Mouse (Mus musculus) kidney, embryonic 15.5 days (tissue): ENCODE results near the gene Selplg. TPM values are rescaled to one million over a fixed set of nuclear protein-coding genes. Genes with fewer than 3 reads are reported as not detected.
"Not testable (repeated sequence)": the region's sequence is repeated elsewhere in the genome, so short reads cannot be mapped to it uniquely, and the experiment has no call there.

Source experiments
- ATAC-seq: fragments of 200-750 bp; cut with Nextera tagmentation; replicated peaks from 2 replicates; pipeline ENCODE4 v1.8.0; 2017; ENCODE audit warnings: moderate TSS enrichment; ENCODE audit not compliant: low FRiP score
- H3K27ac ChIP-seq: fragments of 300-500 bp; sonication (generic); 2 replicates; pipeline ENCODE4 v1.5.1; 2015; ENCODE audit warnings: mild to moderate bottlenecking, inconsistent platforms
- H3K27me3 ChIP-seq: fragments of 300-500 bp; sonication (generic); 2 replicates; pipeline ENCODE4 v1.6.1; 2015; ENCODE audit warnings: inconsistent platforms
- H3K36me3 ChIP-seq: fragments of 300-500 bp; sonication (generic); 2 replicates; pipeline ENCODE4 v1.6.1; 2015; ENCODE audit warnings: inconsistent platforms
- H3K4me1 ChIP-seq: fragments of 300-500 bp; sonication (generic); 2 replicates; pipeline ENCODE4 v1.6.1; 2015; ENCODE audit warnings: inconsistent platforms
- H3K4me2 ChIP-seq: fragments of 300-500 bp; sonication (generic); 2 replicates; pipeline ENCODE4 v1.6.1; 2015; ENCODE audit warnings: moderate library complexity, mild to moderate bottlenecking, inconsistent platforms
- H3K4me3 ChIP-seq: fragments of 300-500 bp; sonication (generic); replicated peaks from 2 replicates; pipeline ENCODE4 v1.5.1; 2015; ENCODE audit warnings: mild to moderate bottlenecking, inconsistent platforms
- H3K9ac ChIP-seq: fragments of 300-500 bp; sonication (generic); 2 replicates; pipeline ENCODE4 v1.6.1; 2015; ENCODE audit warnings: mild to moderate bottlenecking, inconsistent platforms
- H3K9me3 ChIP-seq: fragments of 300-500 bp; sonication (generic); replicated peaks from 2 replicates; pipeline ENCODE4 v1.6.1; 2016; ENCODE audit warnings: inconsistent platforms
- WGBS: fragments of 180-500 bp; shearing (Covaris S2); methylation state at CpG from one replicate; pipeline ENCODE4 v1.1.7; 2015; ENCODE audit warnings: mixed read lengths; 5-methylcytosine and 5-hydroxymethylcytosine counted together
- polyA plus RNA-seq: library from polyadenylated mRNA; unstranded; fragments of >200 nt; fragmentation: Nextera tagmentation; extraction: Ambion mirVana; gene quantifications from 2 replicates; pipeline ENCODE4 v1.2.1, GENCODE M21; 2015

The Selplg gene
- polyA plus RNA-seq, 1 experiment from 2014 or later, result 2.2 TPM

GRCm38 (mm10) chr5:113799691-113800090 lies 32.8 kb downstream of the Selplg start:
- H3K9ac ChIP-seq, result peak overlapping the region; percentile 33; the same call in 1 of the 2 replicates
- H3K4me2 ChIP-seq, result peak overlapping the region; percentile 55
- peaks cover 55% of the 10 kb centered on the region for H3K4me1 ChIP-seq
- no peak for ATAC-seq
- WGBS, result 42% methylated on average over 5 of the region's 5 CpGs
- peak overlapping the region; percentile 82 for H3K27ac ChIP-seq
- H3K36me3 ChIP-seq, result 0 out of 2 replicates have a peak, but pooled peaks cover 1% of the 10 kb centered on the region
- H3K27me3 ChIP-seq, result peaks cover 4% of the 10 kb centered on the region; the same call in 1 of the 2 replicates
- H3K4me3 ChIP-seq, result peak overlapping the region; percentile 48
- H3K9me3 ChIP-seq, result no peaks in the 10 kb centered on the region

DNA sequence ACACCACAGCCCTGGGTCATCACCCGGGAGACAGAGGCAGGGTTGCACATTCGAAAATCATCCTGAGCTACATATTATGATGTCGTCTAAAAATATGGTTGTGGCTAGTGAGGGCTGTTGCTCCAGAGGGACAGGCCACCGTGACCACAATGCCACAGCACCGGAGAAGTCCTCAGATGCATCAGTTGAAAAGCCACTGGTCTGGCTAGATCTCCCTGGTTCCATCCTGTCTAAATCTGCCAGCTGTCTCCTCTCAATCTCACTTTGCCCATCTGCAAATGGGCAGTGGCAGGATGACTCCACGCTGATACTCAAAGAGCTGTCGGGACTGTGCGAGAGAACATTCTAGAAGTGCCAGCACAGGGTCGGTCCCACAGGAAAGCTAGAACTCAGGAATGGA lies 33.9 kb downstream of the Selplg start:
- ATAC-seq, result no peak
- peak overlapping the region; percentile 55 for H3K4me2 ChIP-seq
- H3K36me3 ChIP-seq, result peaks cover 5% of the 10 kb centered on the region; the same call in 1 of the 2 replicates
- peaks cover 4% of the 10 kb centered on the region; the same call in 1 of the 2 replicates for H3K27me3 ChIP-seq
- no peak overlapping the region for H3K27ac ChIP-seq
- H3K9ac ChIP-seq, result no peak overlapping the region
- H3K4me3 ChIP-seq, result peak overlapping the region; percentile 48; the same call in 1 of the 2 replicates
- H3K9me3 ChIP-seq, result no peaks in the 10 kb centered on the region
- 66% methylated on average over 9 of the region's 9 CpGs for WGBS
- H3K4me1 ChIP-seq, result peaks cover 55% of the 10 kb centered on the region

DNA sequence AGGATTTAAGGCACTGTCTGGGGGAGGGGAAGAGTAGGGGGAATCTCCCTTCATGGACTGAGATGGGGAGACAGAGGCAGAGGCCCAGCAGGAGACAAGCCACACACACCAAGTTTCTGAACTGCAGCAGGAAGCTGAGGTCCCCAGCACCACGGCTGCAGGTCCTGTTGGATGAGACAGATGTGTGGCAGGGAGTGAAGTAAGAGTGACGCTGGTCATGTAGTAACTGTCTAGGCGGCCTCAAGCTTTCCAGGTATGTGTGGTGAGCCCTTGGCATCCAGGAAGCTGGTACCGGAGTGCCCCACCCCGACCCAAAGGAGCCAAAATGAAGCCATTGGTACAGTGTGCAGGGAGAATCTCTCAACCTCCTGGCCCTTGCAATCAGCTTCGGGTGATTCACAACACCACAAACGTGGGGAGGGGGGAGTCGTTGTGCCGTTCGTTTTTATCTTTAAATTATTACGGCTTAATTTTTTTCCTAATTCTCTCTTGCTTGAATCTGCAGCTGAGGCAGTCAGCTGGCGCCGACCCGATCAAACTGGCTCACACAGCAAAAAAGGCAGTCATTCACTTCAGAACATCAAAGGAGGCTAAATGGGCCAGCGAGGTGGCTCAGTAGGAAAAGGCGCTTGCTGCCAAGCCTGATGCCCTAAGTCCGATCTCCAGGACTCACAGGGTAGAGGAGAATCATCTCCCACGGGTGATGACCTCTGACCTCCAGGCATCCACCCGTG lies 35.1 kb downstream of the Selplg start:
- Histone ChIP-seq H3K9ac (no peak overlapping the region), H3K27ac (peak overlapping the region; percentile 76), H3K4me3 (peak overlapping the region; percentile 19), H3K4me2 (peak overlapping the region; percentile 55), H3K9me3 (no peaks in the 10 kb centered on the region), H3K36me3 (peaks cover 5% of the 10 kb centered on the region; the same call in 1 of the 2 replicates), H3K27me3 (peaks cover 4% of the 10 kb centered on the region; the same call in 1 of the 2 replicates), H3K4me1 (peaks cover 58% of the 10 kb centered on the region)
- 11% methylated on average over 19 of the region's 19 CpGs for WGBS
- ATAC-seq, result no peak

DNA sequence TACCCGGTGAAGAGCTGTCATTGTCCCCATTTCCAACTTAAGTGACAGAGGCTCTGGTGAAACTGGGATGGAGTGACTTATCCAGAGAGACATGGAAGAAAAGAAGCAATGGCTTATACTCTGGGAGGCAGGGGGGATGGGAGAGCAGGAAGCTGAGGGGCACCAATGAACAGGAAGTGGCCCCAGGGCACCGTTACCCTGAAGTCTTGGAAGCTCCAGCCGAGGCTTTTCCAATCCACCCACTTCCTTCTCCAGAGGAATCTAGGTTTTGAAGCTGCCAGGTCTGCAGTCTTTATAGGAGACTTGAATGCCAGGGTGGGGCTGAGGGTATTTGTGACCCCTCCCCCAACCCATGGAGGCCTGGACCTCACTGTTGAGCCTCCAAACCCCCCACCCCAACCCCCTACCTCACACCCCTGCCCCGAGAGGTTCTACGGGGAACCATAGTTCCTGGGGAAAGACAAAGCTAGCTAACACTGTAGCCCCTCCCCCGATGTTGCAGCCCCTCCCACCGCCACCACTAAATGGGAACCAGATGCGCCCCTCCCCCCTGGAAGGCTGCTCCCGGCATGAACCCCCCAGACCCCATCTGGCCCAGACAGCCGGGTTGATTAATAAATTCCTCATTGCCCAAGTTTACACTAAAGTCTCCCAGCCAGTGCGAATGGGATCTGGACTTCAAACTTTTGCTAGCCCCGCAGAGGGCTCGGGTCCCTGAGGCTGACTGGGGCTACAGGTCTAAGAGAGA lies 35.9 kb downstream of the Selplg start:
- peak; percentile 20; the same call in 1 of the 2 replicates for ATAC-seq
- Histone ChIP-seq H3K4me3 (peak overlapping the region; percentile 19), H3K27me3 (peaks cover 4% of the 10 kb centered on the region; the same call in 1 of the 2 replicates), H3K27ac (peak overlapping the region; percentile 76), H3K9ac (no peak overlapping the region), H3K4me1 (peaks cover 66% of the 10 kb centered on the region), H3K4me2 (peak overlapping the region; percentile 55), H3K36me3 (peaks cover 5% of the 10 kb centered on the region; the same call in 1 of the 2 replicates), H3K9me3 (no peaks in the 10 kb centered on the region)
- WGBS, result 6% methylated on average over 13 of the region's 13 CpGs

- Histone ChIP-seq H3K27me3 (no peaks in the 10 kb centered on the region), H3K4me2 (no peak overlapping the region), H3K36me3 (peaks cover 5% of the 10 kb centered on the region; the same call in 1 of the 2 replicates), H3K27ac (peak overlapping the region; percentile 88), H3K9ac (no peak overlapping the region), H3K4me1 (peaks cover 55% of the 10 kb centered on the region), H3K4me3 (no peak overlapping the region), H3K9me3 (no peaks in the 10 kb centered on the region)
- no peak for ATAC-seq
- 78% methylated on average over 16 of the region's 16 CpGs for WGBS
Observed at GRCm38 (mm10) chr5:113791197-113792095, 41.0 kb downstream of the Selplg start.

- H3K4me1 ChIP-seq, result peaks cover 47% of the 10 kb centered on the region
- no peaks in the 10 kb centered on the region for H3K27me3 ChIP-seq
- ATAC-seq, result no peak
- H3K9me3 ChIP-seq, result no peaks in the 10 kb centered on the region
- H3K4me3 ChIP-seq, result no peak overlapping the region
- H3K27ac ChIP-seq, result peak overlapping the region; percentile 88
- H3K9ac ChIP-seq, result no peak overlapping the region
- H3K4me2 ChIP-seq, result no peak overlapping the region
- 44% methylated on average over 11 of the region's 11 CpGs for WGBS
- peaks cover 5% of the 10 kb centered on the region; the same call in 1 of the 2 replicates for H3K36me3 ChIP-seq
Observed at GRCm38 (mm10) chr5:113790453-113791196, 41.8 kb downstream of the Selplg start.

- Histone ChIP-seq H3K4me1 (peaks cover 44% of the 10 kb centered on the region), H3K36me3 (no peaks in the 10 kb centered on the region), H3K27me3 (no peaks in the 10 kb centered on the region), H3K4me2 (0 out of 2 replicates have a peak overlapping the region, but pooled peaks have one; percentile 6), H3K4me3 (no peak overlapping the region), H3K27ac (peak overlapping the region; percentile 88), H3K9me3 (no peaks in the 10 kb centered on the region), H3K9ac (no peak overlapping the region)
- 20% methylated on average over 7 of the region's 7 CpGs for WGBS
- peak; percentile 79 for ATAC-seq
Observed at GRCm38 (mm10) chr5:113789075-113789788, 43.2 kb downstream of the Selplg start.

- Histone ChIP-seq H3K27ac (peak overlapping the region; percentile 88), H3K4me2 (no peak overlapping the region), H3K4me3 (no peak overlapping the region), H3K36me3 (no peaks in the 10 kb centered on the region), H3K27me3 (no peaks in the 10 kb centered on the region), H3K9ac (no peak overlapping the region), H3K9me3 (no peaks in the 10 kb centered on the region), H3K4me1 (peaks cover 49% of the 10 kb centered on the region)
- ATAC-seq, result peak; percentile 13; the same call in 1 of the 2 replicates
- 24% methylated on average over 6 of the region's 6 CpGs for WGBS
Observed at GRCm38 (mm10) chr5:113788645-113789044, 43.8 kb downstream of the Selplg start.

DNA sequence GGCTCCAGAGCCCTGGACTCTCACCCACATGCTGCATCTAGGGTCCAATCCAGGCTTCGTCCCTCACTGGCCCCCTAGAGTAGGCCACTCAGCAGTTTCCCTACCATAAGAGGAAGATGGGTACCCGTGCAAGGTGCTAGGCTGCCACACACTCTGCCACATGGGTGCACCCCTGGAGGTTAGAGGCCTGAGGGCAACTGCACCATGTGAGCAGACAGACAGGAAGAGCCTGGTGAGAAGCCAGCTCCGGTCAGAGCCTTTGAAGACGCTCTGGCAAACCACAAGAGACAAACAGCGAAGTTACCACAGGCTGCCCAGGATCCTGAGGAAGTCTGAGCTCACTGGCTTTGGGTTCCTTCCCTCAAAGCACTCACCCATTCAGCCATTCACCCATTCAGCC lies 45.5 kb downstream of the Selplg start:
- H3K9me3 ChIP-seq, result no peaks in the 10 kb centered on the region
- no peak overlapping the region for H3K9ac ChIP-seq
- 65% methylated on average over 5 of the region's 5 CpGs for WGBS
- ATAC-seq, result no peak
- 0 out of 2 replicates have a peak, but pooled peaks cover 5% of the 10 kb centered on the region for H3K27me3 ChIP-seq
- H3K4me3 ChIP-seq, result no peak overlapping the region
- H3K4me2 ChIP-seq, result no peak overlapping the region
- H3K27ac ChIP-seq, result no peak overlapping the region
- H3K36me3 ChIP-seq, result no peaks in the 10 kb centered on the region
- peaks cover 56% of the 10 kb centered on the region for H3K4me1 ChIP-seq

DNA sequence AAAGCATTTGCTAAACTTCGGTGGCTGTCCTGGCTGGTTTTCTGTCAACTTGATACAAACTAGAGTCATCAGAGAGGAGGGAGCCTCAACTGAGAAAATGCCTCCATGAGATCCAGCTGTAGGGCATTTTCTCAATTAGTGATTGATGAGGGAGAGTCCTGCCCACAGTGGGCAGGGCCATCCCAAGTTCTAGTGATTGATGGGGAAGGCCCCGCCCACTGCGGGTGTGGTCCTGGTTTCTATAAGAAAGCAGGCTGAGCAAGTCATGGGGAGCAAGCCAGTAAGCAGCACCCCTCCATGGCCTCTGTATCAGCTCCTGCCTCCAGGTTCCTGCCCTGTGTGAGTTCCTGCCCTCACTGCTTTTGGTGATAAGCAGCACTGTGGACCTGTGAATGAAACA lies 48.3 kb downstream of the Selplg start:
- H3K27me3 ChIP-seq, H3K36me3 ChIP-seq, ATAC-seq, H3K9ac ChIP-seq, H3K9me3 ChIP-seq, H3K4me3 ChIP-seq: not testable (repeated sequence)
- Histone ChIP-seq H3K27ac (peak overlapping the region; percentile 89), H3K4me2 (0 out of 2 replicates have a peak overlapping the region, but pooled peaks have one; percentile 38), H3K4me1 (peaks cover 27% of the 10 kb centered on the region)
- 42% methylated on average over 3 of the region's 3 CpGs for WGBS
